Mouse (Mus musculus): ENCODE data around the gene Atl3.

Atl3 gene

GRCm38 (mm10) chr19:7498816-7499215, 5.0 kb downstream of the Atl3 start:
- DNase-seq (ENCODE audit: low spot score): no peak

- DNase-seq (ENCODE audit: low spot score): no peak
These were observed 6.9 kb downstream of the Atl3 start for GRCm38 (mm10) chr19:7500701-7501100.

DNA sequence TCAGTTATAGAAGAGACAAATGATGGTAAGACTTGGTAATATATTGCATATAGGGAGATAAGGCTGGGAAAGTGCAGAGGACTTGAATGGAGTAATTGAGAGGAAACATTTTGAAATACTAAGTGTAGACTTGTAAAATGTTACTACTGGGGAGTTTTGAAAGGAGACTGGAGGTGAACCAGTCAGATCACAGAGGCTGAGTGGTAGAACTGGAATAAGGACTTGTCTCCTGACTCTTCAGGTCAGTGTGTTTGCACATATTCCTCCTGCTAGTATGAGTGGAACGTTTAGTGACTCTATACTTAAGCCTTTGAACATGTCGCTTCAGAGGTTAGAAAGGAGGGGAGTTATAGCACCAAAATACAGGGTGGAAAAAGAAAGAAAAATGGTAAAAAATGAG, 8.6 kb downstream of the Atl3 start:
- DNase-seq (ENCODE audit: low spot score): no peak

DNA sequence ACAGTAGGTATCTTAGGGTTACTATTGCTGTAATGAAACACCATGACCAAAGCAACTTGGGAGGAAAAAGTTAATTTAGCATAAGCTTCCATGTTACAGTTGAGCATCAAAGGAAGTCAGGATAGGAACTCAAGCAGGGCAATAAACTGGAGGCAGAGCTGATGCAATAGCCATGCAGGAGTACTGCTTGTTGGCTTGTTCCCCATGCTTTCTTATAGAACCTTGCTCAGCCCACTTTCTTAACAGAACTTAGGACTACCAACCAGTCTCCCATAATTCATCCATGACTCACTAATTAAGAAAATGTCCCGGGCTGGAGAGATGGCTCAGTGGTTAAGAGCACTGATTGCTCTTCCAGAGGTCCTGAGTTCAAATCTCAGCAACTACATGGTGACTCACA, 12.5 kb downstream of the Atl3 start:
- DNase-seq (ENCODE audit: low spot score): no peak

DNA sequence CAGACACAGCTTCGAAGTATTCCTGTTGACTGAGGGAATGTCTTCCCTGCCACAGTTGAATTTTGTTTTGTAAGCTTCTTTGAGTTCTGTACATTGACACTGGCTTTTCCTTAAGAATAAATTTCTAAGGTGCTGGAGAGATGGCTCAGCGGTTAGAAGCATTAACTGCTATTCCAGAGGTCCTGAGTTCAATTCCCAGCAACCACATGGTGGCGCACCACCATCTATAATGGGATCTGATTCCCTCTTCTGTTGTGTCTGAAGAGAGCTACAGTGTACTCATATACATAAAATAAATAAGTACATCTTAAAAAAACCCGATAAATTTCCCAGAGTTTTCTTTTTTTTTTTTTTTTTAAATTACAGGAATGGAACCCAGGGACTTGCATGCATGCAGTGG, 14.2 kb downstream of the Atl3 start:
- DNase-seq (ENCODE audit: low spot score): no peak

GRCm38 (mm10) chr19:7516437-7516836, 22.6 kb downstream of the Atl3 start:
- DNase-seq (ENCODE audit: low spot score): no peak

DNA sequence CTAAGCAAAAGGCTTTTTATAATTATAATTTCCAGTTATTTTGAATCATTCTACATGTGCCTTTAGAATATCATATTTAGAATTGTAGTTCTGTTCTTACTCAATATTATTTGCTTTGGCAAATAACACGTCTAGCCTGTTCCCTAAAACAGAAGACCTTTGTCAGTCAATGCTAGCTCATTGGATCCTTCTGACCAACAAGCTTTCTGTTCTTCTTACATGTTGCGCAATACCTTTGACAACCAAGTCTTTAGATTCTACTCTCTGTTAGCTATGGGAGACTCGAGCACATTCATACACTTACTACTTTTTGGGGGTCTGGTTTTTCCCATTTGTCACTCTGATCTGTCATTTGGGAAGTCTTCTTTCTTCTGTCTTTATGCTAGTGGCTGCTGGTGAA, 27.8 kb downstream of the Atl3 start:
- no peak for DNase-seq (ENCODE audit: low spot score)

GRCm38 (mm10) chr19:7522856-7523255, 29.0 kb downstream of the Atl3 start:
- DNase-seq (ENCODE audit: low spot score): no peak

- no peak for DNase-seq (ENCODE audit: low spot score)
These were observed 29.5 kb downstream of the Atl3 start for GRCm38 (mm10) chr19:7523292-7523691.

GRCm38 (mm10) chr19:7523781-7524180, 29.9 kb downstream of the Atl3 start:
- DNase-seq (ENCODE audit: low spot score): no peak

DNA sequence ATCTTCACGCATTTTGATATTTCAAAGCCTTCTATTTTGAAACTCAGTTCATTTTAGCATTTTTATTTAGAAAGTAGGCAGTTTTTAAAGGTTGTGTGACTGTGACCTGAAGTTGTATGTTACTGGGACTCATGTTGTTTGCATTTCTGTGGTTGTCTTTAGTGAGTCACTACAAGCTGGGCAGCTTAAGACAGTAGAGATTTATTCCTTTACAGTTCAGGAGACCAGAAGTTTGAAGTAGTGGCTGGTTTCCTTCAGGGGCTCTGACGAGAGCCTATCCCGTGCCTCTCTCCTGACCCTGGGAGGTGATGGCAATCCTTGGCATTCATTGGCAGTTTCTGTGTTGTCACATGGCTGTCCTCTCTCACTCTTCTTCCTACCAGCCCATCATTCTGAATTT, 31.0 kb downstream of the Atl3 start:
- DNase-seq (ENCODE audit: low spot score): no peak

- peak; percentile 36 for DNase-seq (ENCODE audit: low spot score)
These were observed 35.0 kb downstream of the Atl3 start for GRCm38 (mm10) chr19:7528639-7529428.

- no peak for DNase-seq (ENCODE audit: low spot score)
These were observed 38.1 kb downstream of the Atl3 start for GRCm38 (mm10) chr19:7531906-7532305.

DNA sequence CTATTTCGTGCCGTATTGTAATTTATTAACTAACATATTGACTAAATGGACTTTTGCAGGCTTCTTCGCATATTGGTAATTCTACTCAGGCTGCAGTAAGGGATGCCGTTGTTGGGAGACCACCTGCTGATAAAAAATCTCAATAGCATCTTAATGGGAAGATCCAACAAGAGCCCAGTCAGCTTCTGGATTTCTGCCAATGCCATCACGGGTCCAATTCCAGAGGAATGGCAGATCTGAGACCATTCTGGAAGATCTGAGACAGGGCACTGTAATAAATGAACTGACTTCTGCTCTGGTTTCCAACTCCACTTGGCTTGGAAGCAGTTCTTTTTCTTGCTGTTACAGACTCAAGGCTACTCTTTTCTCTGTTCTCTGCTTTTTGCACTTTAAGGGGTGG, 40.1 kb downstream of the Atl3 start:
- no peak for DNase-seq (ENCODE audit: low spot score)

DNA sequence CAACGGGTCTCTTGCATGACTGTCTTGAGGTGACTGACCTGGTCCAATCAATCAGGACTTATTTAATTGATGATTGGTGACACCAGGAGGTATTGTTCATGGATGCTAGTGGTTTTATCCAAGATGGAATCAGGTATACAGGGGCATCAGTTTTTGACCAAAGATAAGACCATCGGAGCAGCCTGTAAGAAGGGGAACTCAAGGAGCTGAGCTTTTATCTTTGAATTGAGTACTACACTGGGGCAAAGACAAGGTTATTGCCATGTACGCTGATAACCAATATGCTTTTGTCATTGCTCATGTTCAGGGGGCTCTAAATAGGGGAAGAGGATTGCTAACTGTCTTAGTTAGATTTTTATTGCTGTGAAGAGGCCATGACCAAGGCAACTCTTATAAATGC, 55.1 kb downstream of the Atl3 start:
- DNase-seq (ENCODE audit: low spot score): no peak

DNA sequence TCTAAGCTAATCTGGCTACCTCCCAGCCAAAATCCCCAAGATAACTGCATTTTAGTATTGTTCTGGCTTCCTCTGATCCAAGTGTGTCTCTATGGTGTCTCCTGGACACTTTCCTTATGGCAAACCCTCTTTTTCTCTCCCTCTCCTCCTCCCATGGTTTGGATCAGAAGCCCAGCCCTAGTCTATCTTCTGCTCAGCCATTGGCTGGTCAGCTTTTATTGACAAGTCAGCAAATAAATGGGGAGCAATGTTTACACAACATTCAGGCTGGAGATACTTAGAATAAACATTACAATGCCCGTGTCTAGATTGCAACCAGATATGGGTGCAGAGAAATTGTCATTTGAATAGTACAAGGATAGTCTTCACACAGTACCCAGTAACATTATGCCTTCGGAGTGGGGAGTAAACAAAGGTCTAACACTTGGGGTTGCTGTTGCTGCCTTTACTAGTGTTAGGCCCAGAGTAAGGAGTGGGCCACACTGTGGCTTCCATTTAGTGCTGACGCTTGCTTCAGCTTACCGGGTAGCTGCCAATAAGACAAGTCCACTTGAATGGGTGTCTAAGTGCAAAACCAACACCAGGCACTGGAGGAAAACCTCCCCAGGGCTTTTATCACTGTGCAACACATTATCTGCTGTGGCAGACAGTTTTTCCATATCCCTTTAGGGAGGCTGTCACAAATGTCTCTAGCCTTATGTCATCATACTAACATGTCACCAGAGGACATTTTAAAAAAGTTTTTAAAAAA, 57.9 kb downstream of the Atl3 start:
- DNase-seq (ENCODE audit: low spot score): no peak

DNA sequence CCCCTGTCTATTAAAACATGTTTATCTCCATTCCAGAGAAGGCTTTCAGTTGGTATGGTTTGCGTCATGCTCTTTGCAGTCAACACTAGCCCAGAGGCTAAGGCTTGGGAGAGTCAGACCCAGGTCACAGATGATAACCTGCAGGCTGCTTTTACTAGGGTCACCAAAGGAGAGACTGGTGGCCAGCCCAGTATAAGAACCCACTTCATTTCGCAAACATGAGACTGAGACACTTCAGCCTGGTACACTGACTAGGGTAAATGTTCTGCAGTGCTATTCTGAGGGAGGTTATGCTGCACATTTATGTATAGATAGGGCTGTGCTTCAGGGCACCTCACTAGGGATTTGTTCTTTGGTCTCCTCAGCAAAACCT, 58.4 kb downstream of the Atl3 start:
- no peak for DNase-seq (ENCODE audit: low spot score)

- no peak for DNase-seq (ENCODE audit: low spot score)
These were observed 59.6 kb downstream of the Atl3 start for GRCm38 (mm10) chr19:7553441-7553840.

DNA sequence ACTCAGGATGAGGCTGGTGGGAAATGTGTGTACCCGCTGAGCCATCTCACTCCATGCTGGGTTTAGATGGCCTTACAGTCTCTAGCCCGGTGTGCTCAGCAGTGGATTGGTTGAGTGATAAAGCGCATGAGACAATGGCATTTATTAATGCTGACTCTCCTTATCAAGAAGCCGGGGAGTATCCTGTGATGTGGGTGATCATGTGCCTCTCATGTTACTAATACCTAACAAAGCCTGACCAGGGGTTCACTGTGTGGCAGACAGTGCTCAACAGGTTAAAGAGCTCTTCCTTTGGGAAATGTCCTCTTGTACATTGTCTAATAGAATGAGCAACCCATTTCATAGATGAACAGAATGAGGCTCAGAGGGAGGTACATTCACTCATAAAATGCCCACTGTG, 61.0 kb downstream of the Atl3 start:
- no peak for DNase-seq (ENCODE audit: low spot score)

GRCm38 (mm10) chr19:7556641-7557040, 62.8 kb downstream of the Atl3 start:
- DNase-seq (ENCODE audit: low spot score): no peak

GRCm38 (mm10) chr19:7557328-7557822, 63.5 kb downstream of the Atl3 start, which contains the start of gene Pla2g16:
Pla2g16 (plus strand) TSS chr19:7557459.
- no peak for DNase-seq (ENCODE audit: low spot score)

GRCm38 (mm10) chr19:7557844-7558243, 64.0 kb downstream of the Atl3 start:
- DNase-seq (ENCODE audit: low spot score): no peak

DNA sequence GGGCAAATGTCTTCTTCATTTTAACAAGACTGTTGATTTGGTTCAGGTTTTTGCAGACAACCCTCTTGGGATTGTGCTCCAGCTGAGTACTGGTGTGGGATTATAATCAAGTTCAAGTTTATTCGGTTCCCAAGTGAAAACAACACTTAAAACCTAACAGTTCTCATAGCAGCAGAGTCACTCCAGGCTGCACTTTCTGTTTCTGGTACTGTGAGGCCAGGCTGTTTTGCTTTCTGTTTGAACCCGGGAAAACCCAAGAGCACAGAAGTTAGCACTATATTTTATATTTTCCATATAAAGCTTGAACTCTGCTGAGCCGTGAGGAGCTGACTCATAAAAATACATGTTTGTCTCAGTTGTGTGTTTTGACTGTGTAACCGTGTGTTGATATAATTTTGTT, 64.8 kb downstream of the Atl3 start:
- no peak for DNase-seq (ENCODE audit: low spot score)

All from MN1 (cell line).